Mouse (Mus musculus) heart, adult 2 months (tissue): ENCODE data around the gene Dedd.

Experiments used
- CTCF ChIP-seq: fragments of 200-600 bp; IDR thresholded peaks from 2 replicates; pipeline ENCODE4 v1.8.1; 2022; ENCODE audit warnings: antibody characterized with exemption, mild to moderate bottlenecking, moderate library complexity
- POLR2A ChIP-seq: fragments of 200-500 bp; IDR thresholded peaks from 2 replicates; pipeline ENCODE4 v1.6.1; 2011; ENCODE audit warnings: mild to moderate bottlenecking, low read depth, low read length, control low read depth; ENCODE audit not compliant: insufficient read depth

DNA sequence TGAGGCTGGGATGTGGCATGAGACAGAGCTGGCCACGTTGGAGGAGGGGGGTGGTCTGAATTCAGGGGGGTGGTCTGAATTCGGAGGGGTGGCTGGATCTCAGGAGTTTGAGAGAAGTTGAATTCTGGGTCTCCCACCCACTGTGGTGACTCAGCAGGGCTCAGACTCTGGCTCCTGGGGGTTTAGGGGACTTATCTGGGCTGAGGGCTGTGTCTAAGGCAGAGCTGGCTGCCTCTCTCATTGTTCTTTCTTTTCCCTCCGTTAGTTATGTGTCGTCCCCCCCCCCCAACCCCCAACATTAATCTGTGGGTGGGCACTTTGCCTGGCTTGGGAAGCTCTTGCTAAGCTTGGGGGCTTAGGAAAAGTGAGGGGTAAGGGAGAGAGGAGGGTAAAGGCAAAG lies 45.0 kb downstream of the Dedd start:
- no peak for TF ChIP-seq CTCF
- no peak for TF ChIP-seq POLR2A
